Mouse (Mus musculus): ENCODE results near the gene Cdk13.
A peak's percentile ranks its signal among the peaks of the same experiment; 100 is the strongest.

The Cdk13 gene

GRCm38 (mm10) chr13:17804909-17805613, at the start of gene Cdk13:
TSS of gene Cdk13 (minus strand) at chr13:17805097.
- DNase-seq (ENCODE audit: low spot score): peak; percentile 99

GRCm38 (mm10) chr13:17843336-17843735, 38.4 kb upstream of the Cdk13 start:
- DNase-seq (ENCODE audit: low spot score): no peak

- no peak for DNase-seq (ENCODE audit: low spot score)
Measured at GRCm38 (mm10) chr13:17842756-17843155, 37.9 kb upstream of the Cdk13 start.

GRCm38 (mm10) chr13:17839137-17839536, 34.2 kb upstream of the Cdk13 start:
- no peak for DNase-seq (ENCODE audit: low spot score)

- DNase-seq (ENCODE audit: low spot score): peak; percentile 30
Measured at GRCm38 (mm10) chr13:17838484-17838851, 33.6 kb upstream of the Cdk13 start.

- DNase-seq (ENCODE audit: low spot score): no peak
Measured at GRCm38 (mm10) chr13:17837610-17838483, 33.0 kb upstream of the Cdk13 start.

GRCm38 (mm10) chr13:17836808-17837207, 31.9 kb upstream of the Cdk13 start:
- DNase-seq (ENCODE audit: low spot score): no peak

GRCm38 (mm10) chr13:17832940-17833339, 28.0 kb upstream of the Cdk13 start:
- no peak for DNase-seq (ENCODE audit: low spot score)

- DNase-seq (ENCODE audit: low spot score): no peak
Measured at GRCm38 (mm10) chr13:17817226-17817625, 12.3 kb upstream of the Cdk13 start.

GRCm38 (mm10) chr13:17805614-17805975, 698 bp upstream of the Cdk13 start:
- DNase-seq (ENCODE audit: low spot score): no peak

- DNase-seq (ENCODE audit: low spot score): peak; percentile 43
Measured at GRCm38 (mm10) chr13:17804058-17804841, 647 bp downstream of the Cdk13 start.

- peak; percentile 71 for DNase-seq (ENCODE audit: low spot score)
Measured at GRCm38 (mm10) chr13:17803331-17804057, 1.4 kb downstream of the Cdk13 start.

- no peak for DNase-seq (ENCODE audit: low spot score)
Measured at GRCm38 (mm10) chr13:17802880-17803279, 2.0 kb downstream of the Cdk13 start.

- DNase-seq (ENCODE audit: low spot score): no peak
Measured at GRCm38 (mm10) chr13:17799735-17800134, 5.2 kb downstream of the Cdk13 start.

GRCm38 (mm10) chr13:17795757-17796456, 9.0 kb downstream of the Cdk13 start:
- DNase-seq (ENCODE audit: low spot score): no peak

- DNase-seq (ENCODE audit: low spot score): no peak
Measured at GRCm38 (mm10) chr13:17783643-17784042, 21.3 kb downstream of the Cdk13 start.

- no peak for DNase-seq (ENCODE audit: low spot score)
Measured at GRCm38 (mm10) chr13:17779923-17780322, 25.0 kb downstream of the Cdk13 start.

GRCm38 (mm10) chr13:17776303-17776702, 28.6 kb downstream of the Cdk13 start:
- no peak for DNase-seq (ENCODE audit: low spot score)

GRCm38 (mm10) chr13:17775364-17775763, 29.5 kb downstream of the Cdk13 start:
- no peak for DNase-seq (ENCODE audit: low spot score)

GRCm38 (mm10) chr13:17773112-17773511, 31.8 kb downstream of the Cdk13 start:
- DNase-seq (ENCODE audit: low spot score): no peak

- no peak for DNase-seq (ENCODE audit: low spot score)
Measured at GRCm38 (mm10) chr13:17772574-17772973, 32.3 kb downstream of the Cdk13 start.
